Mouse (Mus musculus) myocyte (in vitro differentiated cells): ENCODE measurements at regions not wholly inside any gene's neighbourhood (a gene's known extent, or its start where the extent isn't known, plus 50 kb on each side); places are given as distances from the start of the nearest gene placed in this dataset.

Experiments
- MAX ChIP-seq: IDR thresholded peaks from one replicate; pipeline ENCODE4 v1.6.1; 2011; ENCODE audit warnings: low read depth, mild to moderate bottlenecking, control low read depth
- POLR2A ChIP-seq: IDR thresholded peaks from one replicate; pipeline ENCODE4 v1.6.1; 2011; ENCODE audit warnings: low read depth, mild to moderate bottlenecking, control low read depth, moderate library complexity; ENCODE audit not compliant: insufficient read length
- POLR2AphosphoS2 ChIP-seq: IDR thresholded peaks from one replicate; pipeline ENCODE4 v1.6.1; 2011; ENCODE audit warnings: low read depth, control low read depth; ENCODE audit not compliant: insufficient read length

DNA sequence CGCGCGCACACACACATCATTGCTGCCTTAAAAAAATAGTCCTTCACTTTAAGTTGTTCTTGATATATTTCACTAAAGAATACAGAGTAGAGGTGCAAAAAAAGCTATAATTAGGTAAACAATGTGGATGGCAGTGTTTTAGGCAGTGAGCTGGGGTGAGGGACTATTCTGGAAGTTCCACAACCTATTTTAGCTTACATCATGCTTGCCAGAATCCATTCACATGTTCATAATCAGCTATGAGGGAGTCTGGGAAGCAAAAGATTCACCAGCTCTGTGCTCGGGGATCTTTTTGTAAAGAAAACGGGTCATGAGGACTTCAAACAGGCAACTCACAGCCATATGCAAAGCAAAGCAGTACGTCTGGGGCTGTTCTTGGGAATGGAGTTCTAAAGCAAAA lies 242.3 kb downstream of the Cog6 start:
- TF ChIP-seq POLR2A (no peak), POLR2AphosphoS2 (no peak), MAX (no peak)
